Mouse (Mus musculus): ENCODE data around the gene Tmem184b. TPM values are rescaled to one million over a fixed set of nuclear protein-coding genes. Genes with fewer than 3 reads are reported as not detected.
A peak's percentile ranks its signal among the peaks of the same experiment; 100 is the strongest.

The Tmem184b gene
- polyA plus RNA-seq, 1 experiment from 2014 or later: 75.5 TPM

DNA sequence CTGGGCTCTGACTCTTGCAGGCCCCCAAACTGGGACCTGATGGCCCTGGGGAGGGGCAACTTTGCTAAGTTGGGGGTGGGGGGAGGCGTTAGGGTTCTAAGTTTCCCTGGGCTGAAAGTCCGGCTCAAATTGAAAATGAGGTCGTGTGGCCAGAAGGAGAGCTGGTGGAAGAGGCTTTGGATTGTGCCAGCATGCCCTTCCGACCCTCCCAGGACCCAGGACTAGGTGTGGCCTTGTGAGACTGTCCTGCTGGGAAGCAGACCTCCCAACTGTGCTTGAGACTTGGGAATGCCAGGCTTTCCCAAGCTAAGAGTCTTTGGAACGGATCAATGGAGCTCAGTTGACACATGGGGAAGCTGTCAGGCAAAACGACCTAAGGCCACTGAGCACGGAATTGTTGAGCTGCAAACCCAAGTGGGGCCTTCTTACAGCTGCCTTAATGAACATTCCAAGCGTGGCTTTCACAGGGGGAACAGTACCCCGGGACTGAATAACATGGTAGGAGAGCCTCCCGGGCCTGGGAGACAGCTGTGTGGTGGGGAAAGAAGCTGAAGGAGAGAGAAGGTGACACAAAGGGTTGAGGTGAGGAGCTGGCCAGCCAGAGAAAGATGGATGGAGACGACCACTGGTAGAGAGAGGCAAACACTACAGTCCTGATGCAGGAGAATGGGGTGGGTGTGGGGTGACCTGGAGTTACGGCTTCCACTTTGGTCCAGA is 45.2 kb downstream of the Tmem184b start:
- Histone ChIP-seq H3K9ac (0 out of 2 replicates have a peak overlapping the region, but pooled peaks have one; percentile 63), H3K4me2 (peak overlapping the region; percentile 99), H3K4me3 (replicated peaks) (peak overlapping the region; percentile 57), H3K9me3 (replicated peaks) (no peaks in the 10 kb centered on the region), H3K36me3 (peaks cover 18% of the 10 kb centered on the region), H3K27ac (peak overlapping the region; percentile 94), H3K4me1 (peaks cover 64% of the 10 kb centered on the region), H3K27me3 (0 out of 2 replicates have a peak, but pooled peaks cover 3% of the 10 kb centered on the region)
- 31% methylated on average over 12 of the region's 12 CpGs for WGBS
- peak; percentile 27 for ATAC-seq (replicated peaks; ENCODE audit: low FRiP score)

DNA sequence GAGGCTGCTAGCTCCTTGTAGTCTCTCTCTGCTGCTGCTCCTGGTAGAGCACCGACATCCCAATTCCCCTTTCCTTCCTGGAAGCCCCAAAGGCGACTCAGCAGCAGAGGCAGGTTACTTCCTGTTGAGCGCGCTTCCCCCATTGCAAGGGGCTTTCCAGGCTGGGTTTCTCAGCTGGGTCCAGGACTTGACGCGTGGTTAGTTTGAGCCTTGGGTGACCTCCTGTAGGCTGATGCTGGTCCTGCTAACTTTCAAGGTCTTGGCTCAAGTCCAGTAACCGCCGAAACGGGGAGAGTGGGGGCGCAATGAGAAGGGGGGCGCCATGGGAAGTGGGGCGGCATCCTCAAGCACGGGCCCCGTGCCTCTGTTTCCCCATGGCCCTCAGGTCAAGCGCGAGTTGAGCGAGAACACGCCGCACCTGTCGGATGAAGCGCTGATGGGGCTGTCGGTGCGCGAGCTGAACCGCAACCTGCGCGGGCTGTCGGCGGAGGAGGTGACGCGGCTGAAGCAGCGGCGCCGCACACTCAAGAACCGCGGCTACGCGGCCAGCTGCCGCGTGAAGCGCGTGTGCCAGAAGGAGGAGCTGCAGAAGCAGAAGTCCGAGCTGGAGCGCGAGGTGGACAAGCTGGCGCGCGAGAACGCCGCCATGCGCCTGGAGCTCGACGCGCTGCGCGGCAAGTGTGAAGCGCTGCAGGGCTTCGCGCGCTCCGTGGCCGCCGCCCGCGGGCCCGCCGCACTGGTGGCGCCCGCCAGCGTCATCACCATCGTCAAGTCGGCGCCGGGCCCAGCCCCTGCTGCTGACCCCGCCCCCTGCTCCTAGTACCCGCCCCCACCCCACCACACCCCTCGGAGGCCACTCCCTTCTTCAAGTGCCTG is 46.1 kb downstream of the Tmem184b start:
- Histone ChIP-seq H3K9me3 (replicated peaks) (no peaks in the 10 kb centered on the region), H3K9ac (peak overlapping the region; percentile 63), H3K4me2 (peak overlapping the region; percentile 99), H3K4me1 (peaks cover 69% of the 10 kb centered on the region), H3K36me3 (peaks cover 9% of the 10 kb centered on the region), H3K4me3 (replicated peaks) (peak overlapping the region; percentile 57), H3K27ac (peak overlapping the region; percentile 94), H3K27me3 (0 out of 2 replicates have a peak, but pooled peaks cover 3% of the 10 kb centered on the region)
- peak; percentile 80 for ATAC-seq (replicated peaks; ENCODE audit: low FRiP score)
- under 1% methylated on average over 72 of the region's 77 CpGs for WGBS

DNA sequence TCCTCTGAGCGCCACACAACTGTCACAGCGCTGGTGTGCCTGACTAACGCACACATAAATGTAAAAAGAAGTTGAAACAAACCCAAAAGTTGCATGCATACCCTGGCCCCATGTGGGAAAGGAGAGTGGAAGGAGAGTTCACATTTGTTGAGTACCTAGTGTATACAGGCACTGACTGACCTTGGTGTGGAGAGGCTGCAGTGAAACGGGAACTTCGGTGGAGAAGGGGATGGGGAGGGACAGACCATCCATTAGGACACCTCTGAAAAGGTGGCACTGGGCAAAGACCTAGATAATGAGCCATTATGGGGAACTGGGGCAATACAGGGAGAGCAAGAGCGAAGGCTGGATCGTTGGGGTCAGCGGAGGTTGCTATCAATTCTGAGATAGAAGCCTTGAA is 46.9 kb downstream of the Tmem184b start:
- WGBS: 69% methylated on average over 8 of the region's 8 CpGs
- Histone ChIP-seq H3K9ac (peak overlapping the region; percentile 63; the same call in 1 of the 2 replicates), H3K9me3 (replicated peaks) (no peaks in the 10 kb centered on the region), H3K4me1 (peaks cover 69% of the 10 kb centered on the region), H3K36me3 (peaks cover 1% of the 10 kb centered on the region; the same call in 1 of the 2 replicates), H3K4me3 (replicated peaks) (peak overlapping the region; percentile 57), H3K27me3 (0 out of 2 replicates have a peak, but pooled peaks cover 3% of the 10 kb centered on the region), H3K27ac (no peak overlapping the region), H3K4me2 (peak overlapping the region; percentile 99)
- ATAC-seq (replicated peaks; ENCODE audit: low FRiP score): no peak

DNA sequence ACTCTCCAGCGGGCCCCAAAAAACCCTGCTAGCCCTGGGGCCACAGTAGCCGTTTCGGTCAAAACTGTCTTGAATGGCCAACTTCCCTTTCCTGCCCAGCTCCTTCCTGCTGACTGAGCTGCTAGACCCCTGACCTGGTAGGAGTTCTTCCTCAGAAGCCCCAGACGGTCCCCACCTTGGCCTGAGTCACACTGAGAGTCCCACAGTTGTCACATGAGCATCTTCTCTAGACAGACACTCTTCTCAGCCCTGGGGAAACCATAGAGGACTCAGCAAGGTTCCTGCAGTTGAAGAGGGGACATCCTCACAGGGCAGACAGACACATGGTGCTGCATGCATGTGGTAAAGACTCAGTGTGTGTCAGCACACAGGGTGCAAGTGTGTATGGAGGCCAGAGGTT is 48.8 kb downstream of the Tmem184b start:
- Histone ChIP-seq H3K27me3 (0 out of 2 replicates have a peak, but pooled peaks cover 3% of the 10 kb centered on the region), H3K27ac (no peak overlapping the region), H3K9me3 (replicated peaks) (no peaks in the 10 kb centered on the region), H3K4me2 (no peak overlapping the region), H3K36me3 (no peaks in the 10 kb centered on the region), H3K9ac (no peak overlapping the region), H3K4me3 (replicated peaks) (no peak overlapping the region), H3K4me1 (peaks cover 58% of the 10 kb centered on the region)
- WGBS: 71% methylated on average over 4 of the region's 4 CpGs
- no peak for ATAC-seq (replicated peaks; ENCODE audit: low FRiP score)

DNA sequence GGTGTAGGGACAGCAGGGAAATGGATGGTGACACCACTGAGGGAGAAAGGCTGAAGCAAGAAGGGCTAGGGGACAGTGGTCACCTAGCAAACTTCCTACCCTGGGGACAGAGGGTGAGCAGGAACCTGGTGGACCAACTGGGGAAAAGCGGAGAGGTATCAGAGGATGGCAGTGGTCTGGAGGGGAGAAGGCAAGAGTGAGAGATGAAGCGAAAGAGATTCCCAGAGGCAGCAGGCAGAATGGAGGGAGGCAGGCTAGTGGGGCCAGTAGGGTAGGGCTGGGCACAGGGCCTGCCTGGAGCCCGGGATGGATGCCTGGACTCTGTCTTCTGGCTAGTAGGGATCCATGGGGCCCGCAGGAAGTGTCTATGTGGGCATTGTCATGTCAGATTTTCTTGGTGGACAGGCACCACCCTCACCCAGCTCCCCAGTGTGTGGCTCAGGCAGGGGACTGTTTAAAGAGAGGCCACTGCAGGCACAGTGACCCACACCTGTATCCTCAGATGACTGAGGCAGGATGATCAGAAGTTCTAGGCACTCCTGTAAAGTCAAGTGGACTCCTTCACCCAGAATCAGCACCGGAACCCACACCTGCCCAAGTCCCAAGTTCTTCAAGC is 49.6 kb downstream of the Tmem184b start:
- H3K9ac ChIP-seq: no peak overlapping the region
- H3K4me3 ChIP-seq (replicated peaks): no peak overlapping the region
- H3K4me2 ChIP-seq: no peak overlapping the region
- WGBS: 88% methylated on average over 5 of the region's 5 CpGs
- no peak overlapping the region for H3K27ac ChIP-seq
- H3K27me3 ChIP-seq: 0 out of 2 replicates have a peak, but pooled peaks cover 3% of the 10 kb centered on the region
- ATAC-seq (replicated peaks; ENCODE audit: low FRiP score): no peak
- H3K9me3 ChIP-seq (replicated peaks): no peaks in the 10 kb centered on the region
- H3K4me1 ChIP-seq: peaks cover 56% of the 10 kb centered on the region
- no peaks in the 10 kb centered on the region for H3K36me3 ChIP-seq

DNA sequence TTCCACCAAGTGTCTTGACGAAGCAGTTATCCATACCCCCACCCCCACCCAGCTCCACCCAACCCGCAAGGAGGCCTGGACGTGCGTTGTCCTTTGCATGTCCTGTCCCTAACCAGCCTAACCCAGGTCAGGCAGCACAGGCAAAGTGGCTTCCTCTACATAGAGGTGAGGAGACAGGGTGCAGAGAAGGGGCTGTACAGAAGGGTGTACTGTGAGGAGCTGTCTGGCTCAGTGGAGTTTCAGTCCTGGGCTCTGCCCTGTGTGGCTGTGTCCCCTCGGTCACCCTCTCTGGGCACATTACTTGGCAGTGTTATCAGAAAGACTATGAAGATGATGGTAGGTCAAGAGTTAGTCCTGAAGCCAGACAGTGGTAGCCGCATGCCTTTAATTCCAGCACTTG is 50.9 kb downstream of the Tmem184b start:
- Histone ChIP-seq H3K36me3 (no peaks in the 10 kb centered on the region), H3K4me3 (replicated peaks) (no peak overlapping the region), H3K27me3 (0 out of 2 replicates have a peak, but pooled peaks cover 3% of the 10 kb centered on the region), H3K9me3 (replicated peaks) (no peaks in the 10 kb centered on the region), H3K9ac (no peak overlapping the region), H3K4me2 (no peak overlapping the region), H3K27ac (no peak overlapping the region), H3K4me1 (peaks cover 50% of the 10 kb centered on the region)
- WGBS: 81% methylated on average over 6 of the region's 6 CpGs
- ATAC-seq (replicated peaks; ENCODE audit: low FRiP score): no peak

DNA sequence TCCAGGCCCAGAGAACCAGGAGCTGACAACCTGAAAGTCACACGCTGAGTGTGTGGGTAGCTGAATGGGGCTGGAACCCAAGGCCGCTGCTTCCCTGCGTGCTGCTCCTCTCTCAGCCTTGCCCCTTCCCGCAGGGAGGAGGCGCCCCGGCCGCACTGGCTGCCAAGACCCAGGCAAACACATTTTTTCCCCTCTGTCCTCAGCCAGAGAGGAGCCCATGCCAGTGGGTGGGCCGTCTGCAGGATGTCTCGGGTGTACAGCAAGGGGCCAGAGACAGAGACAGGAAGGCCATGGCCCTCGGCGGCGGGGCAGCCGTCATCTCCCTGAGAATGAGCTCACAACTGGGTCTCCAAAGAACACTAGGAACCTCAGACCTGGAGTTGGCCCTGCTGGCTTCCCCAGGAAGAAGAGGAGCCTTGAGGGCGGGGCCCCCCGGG is 52.0 kb downstream of the Tmem184b start:
- WGBS: 29% methylated on average over 15 of the region's 15 CpGs
- peaks cover 44% of the 10 kb centered on the region for H3K4me1 ChIP-seq
- ATAC-seq (replicated peaks; ENCODE audit: low FRiP score): no peak
- no peak overlapping the region for H3K4me3 ChIP-seq (replicated peaks)
- no peaks in the 10 kb centered on the region for H3K36me3 ChIP-seq
- 0 out of 2 replicates have a peak overlapping the region, but pooled peaks have one; percentile 10 for H3K9ac ChIP-seq
- H3K27me3 ChIP-seq: 0 out of 2 replicates have a peak, but pooled peaks cover 3% of the 10 kb centered on the region
- H3K4me2 ChIP-seq: peak overlapping the region; percentile 35
- H3K27ac ChIP-seq: peak overlapping the region; percentile 68
- H3K9me3 ChIP-seq (replicated peaks): no peaks in the 10 kb centered on the region

DNA sequence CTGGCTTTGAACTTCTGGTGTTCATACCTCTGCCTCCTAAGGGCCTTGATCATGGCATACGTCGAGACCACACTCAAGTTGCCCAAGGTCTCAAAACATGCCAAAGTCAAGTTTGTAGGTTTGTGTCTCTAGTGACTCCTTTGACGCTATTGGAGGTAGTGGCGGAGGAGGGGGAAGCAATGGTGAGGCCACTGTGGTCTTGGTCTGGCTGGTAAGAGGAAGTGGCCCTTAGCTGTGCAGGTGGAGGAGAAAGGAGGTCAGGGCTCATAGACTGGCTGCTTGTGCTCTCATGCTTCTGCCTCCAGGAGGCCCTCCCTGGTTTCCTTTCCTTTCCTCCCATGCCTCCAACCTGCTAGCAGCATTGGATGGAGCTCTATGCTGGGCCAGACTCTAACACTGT is 52.5 kb downstream of the Tmem184b start:
- Histone ChIP-seq H3K4me2 (peak overlapping the region; percentile 35; the same call in 1 of the 2 replicates), H3K9ac (no peak overlapping the region), H3K27me3 (no peaks in the 10 kb centered on the region), H3K27ac (peak overlapping the region; percentile 68), H3K4me1 (peaks cover 42% of the 10 kb centered on the region), H3K9me3 (replicated peaks) (no peaks in the 10 kb centered on the region), H3K4me3 (replicated peaks) (no peak overlapping the region), H3K36me3 (no peaks in the 10 kb centered on the region)
- no peak for ATAC-seq (replicated peaks; ENCODE audit: low FRiP score)
- WGBS: 88% methylated on average over 4 of the region's 4 CpGs

DNA sequence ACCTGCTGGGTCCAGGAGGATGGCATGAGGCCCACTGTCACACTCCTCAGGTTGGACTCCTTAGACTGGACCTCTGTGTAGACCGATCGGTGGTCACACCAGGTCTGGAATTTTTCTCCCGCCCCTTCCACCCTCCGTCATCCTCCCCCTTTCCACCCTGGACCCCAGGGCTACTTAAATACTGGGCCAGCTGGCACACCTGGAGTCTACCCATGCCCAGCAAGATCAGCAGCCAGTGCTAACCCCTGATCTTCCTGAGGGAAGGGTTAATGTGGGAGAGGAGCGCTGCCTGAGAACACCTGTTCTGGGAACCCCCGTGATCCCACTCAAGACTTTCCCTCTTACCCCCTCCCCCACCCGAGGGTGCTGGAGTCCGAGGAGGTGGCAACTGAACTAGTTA is 54.7 kb downstream of the Tmem184b start:
- Histone ChIP-seq H3K4me2 (peak overlapping the region; percentile 99), H3K9ac (peak overlapping the region; percentile 82), H3K9me3 (replicated peaks) (no peaks in the 10 kb centered on the region), H3K36me3 (no peaks in the 10 kb centered on the region), H3K27ac (peak overlapping the region; percentile 96; the same call in 1 of the 2 replicates), H3K27me3 (no peaks in the 10 kb centered on the region), H3K4me3 (replicated peaks) (peak overlapping the region; percentile 85), H3K4me1 (peaks cover 41% of the 10 kb centered on the region)
- WGBS: 50% methylated on average over 8 of the region's 8 CpGs
- ATAC-seq (replicated peaks; ENCODE audit: low FRiP score): 0 out of 2 replicates have a peak, but pooled peaks have one; percentile 2

DNA sequence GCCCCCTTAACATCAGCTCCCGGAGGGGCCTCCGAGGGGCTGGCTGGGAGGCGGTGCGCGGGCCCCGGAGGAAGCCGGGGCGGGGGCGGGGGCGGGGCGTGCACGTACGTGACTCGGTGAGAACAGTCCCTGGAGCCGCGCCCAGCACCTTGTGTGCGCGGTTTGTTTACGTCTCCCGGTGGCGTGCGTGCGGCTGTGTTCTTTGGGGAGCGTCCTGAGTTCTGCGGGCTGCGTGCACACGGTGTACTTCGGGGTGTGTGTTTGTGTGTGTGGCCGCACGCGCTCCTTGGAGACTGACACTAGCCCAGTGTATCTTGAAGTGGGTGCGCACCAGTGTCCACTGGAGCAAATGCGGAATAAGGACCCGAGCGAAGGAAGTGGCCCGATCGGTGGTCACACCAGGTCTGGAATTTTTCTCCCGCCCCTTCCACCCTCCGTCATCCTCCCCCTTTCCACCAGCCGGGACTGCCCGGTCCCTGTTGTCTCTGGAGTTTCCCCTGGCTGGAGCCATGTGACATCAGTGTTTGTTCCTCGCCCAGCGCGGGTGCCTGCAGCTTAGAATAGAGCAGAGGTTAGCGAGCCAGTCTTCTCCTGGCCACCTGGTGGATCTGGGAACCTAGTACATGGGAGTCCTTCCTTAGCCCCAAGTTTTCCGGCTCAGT is 55.4 kb downstream of the Tmem184b start:
- Histone ChIP-seq H3K4me2 (peak overlapping the region; percentile 99), H3K27me3 (no peaks in the 10 kb centered on the region), H3K9me3 (replicated peaks) (no peaks in the 10 kb centered on the region), H3K36me3 (no peaks in the 10 kb centered on the region), H3K4me3 (replicated peaks) (peak overlapping the region; percentile 85), H3K9ac (peak overlapping the region; percentile 82), H3K4me1 (peaks cover 41% of the 10 kb centered on the region), H3K27ac (peak overlapping the region; percentile 96)
- peak; percentile 79 for ATAC-seq (replicated peaks; ENCODE audit: low FRiP score)
- WGBS: 1% methylated on average over 46 of the region's 46 CpGs

DNA sequence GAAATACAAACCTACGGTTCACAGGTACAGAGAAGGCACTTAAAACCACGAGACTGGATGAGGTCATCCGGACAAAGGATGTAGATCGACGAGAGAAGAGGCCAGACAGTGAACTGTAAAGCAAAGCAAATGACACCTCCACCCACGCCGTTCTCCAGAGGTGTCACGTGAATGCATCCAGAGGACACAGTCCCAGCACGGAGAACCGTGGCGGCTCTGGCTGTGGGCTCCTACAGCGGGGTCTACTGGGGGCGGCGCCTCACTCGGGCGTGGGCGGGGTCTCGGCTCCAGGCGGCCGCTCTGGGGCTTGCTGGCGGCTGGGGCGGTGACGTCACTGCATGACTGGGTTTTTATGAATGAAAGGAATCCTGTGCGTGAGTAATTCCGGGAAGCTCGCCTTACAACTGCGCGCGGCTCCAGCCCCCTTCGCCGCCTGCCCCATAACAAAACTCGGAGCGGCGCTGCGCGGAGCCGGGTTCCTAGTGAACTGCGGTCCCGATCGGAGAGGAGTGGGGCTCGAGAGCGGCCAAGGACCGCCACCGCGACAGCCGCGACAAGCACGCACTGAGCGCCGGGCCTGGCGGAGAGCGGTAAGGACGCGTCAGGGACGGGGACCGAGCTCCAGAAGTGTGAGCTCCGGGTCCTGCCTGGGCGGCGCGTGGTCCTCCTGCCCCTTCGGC is 56.1 kb downstream of the Tmem184b start:
- Histone ChIP-seq H3K36me3 (no peaks in the 10 kb centered on the region), H3K9me3 (replicated peaks) (no peaks in the 10 kb centered on the region), H3K4me3 (replicated peaks) (peak overlapping the region; percentile 85), H3K4me1 (peaks cover 37% of the 10 kb centered on the region), H3K27me3 (no peaks in the 10 kb centered on the region), H3K9ac (peak overlapping the region; percentile 82), H3K4me2 (peak overlapping the region; percentile 99), H3K27ac (peak overlapping the region; percentile 96)
- peak; percentile 87 for ATAC-seq (replicated peaks; ENCODE audit: low FRiP score)
- WGBS: under 1% methylated on average over 61 of the region's 61 CpGs
